Mouse (Mus musculus): ENCODE data around the gene Spc24.

- TF ChIP-seq GATA1 (IDR thresholded peaks at IDR 0.05; ENCODE audit: low read length) = no peak
- no peak for TF ChIP-seq TAL1 (IDR thresholded peaks at IDR 0.05; ENCODE audit: low read length)
Measured at GRCm38 (mm10) chr9:21740427-21740826, 19.7 kb downstream of the Spc24 start.
